Mouse (Mus musculus): ENCODE data around the gene Opcml.

- TF ChIP-seq CTCF (IDR thresholded peaks at IDR 0.05; ENCODE audit: extremely low read depth, insufficient read depth, low read length) (no peak), POLR2A (IDR thresholded peaks at IDR 0.05; ENCODE audit: extremely low read depth, insufficient read depth, low read length) (no peak)
Measured at GRCm38 (mm10) chr9:28453062-28453461, 662.5 kb downstream of the Opcml start.

Data from cortical plate, adult 2 months (tissue).